Mouse (Mus musculus) midbrain, embryonic 14.5 days (tissue): ENCODE data around the gene Prrc2a. TPM values are rescaled to one million over a fixed set of nuclear protein-coding genes. Genes with fewer than 3 reads are reported as not detected.

ENCODE experiments used
- ATAC-seq: fragments of 200-750 bp; cut with Nextera tagmentation; 2 replicates; pipeline ENCODE4 v1.8.0; 2017; ENCODE audit warnings: moderate number of reproducible peaks, moderate library complexity; ENCODE audit not compliant: low FRiP score, low TSS enrichment
- DNase-seq: peaks from one replicate; pipeline ENCODE4 v3.0.0-alpha.2; 2015
- H3K27ac ChIP-seq: fragments of 300-500 bp; sonication (generic); replicated peaks from 2 replicates; pipeline ENCODE4 v1.5.1; 2014; ENCODE audit warnings: mild to moderate bottlenecking, low read depth, low read length, moderate library complexity
- H3K27me3 ChIP-seq: fragments of 300-500 bp; sonication (generic); 2 replicates; pipeline ENCODE4 v1.6.1; 2014; ENCODE audit warnings: low read length, control low read depth, mixed read lengths; ENCODE audit not compliant: control insufficient read depth, insufficient read depth
- H3K36me3 ChIP-seq: fragments of 300-500 bp; sonication (generic); 2 replicates; pipeline ENCODE4 v1.6.1; 2014; ENCODE audit warnings: low read length, control low read depth; ENCODE audit not compliant: control insufficient read depth, insufficient read depth
- H3K4me1 ChIP-seq: fragments of 300-500 bp; sonication (generic); 2 replicates; pipeline ENCODE4 v1.6.1; 2014; ENCODE audit warnings: mild to moderate bottlenecking, antibody characterized with exemption, low read length, control low read depth; ENCODE audit not compliant: control insufficient read depth, insufficient read depth
- H3K4me2 ChIP-seq: fragments of 300-500 bp; sonication (generic); 2 replicates; pipeline ENCODE4 v1.6.1; 2014; ENCODE audit warnings: mild to moderate bottlenecking, low read length, moderate library complexity
- H3K4me3 ChIP-seq: fragments of 300-500 bp; sonication (generic); replicated peaks from 2 replicates; pipeline ENCODE4 v1.5.1; 2014; ENCODE audit warnings: low read depth, low read length
- H3K9ac ChIP-seq: fragments of 300-500 bp; sonication (generic); replicated peaks from 2 replicates; pipeline ENCODE4 v1.6.1; 2014; ENCODE audit warnings: mild to moderate bottlenecking, low read length, moderate library complexity
- H3K9me3 ChIP-seq: fragments of 300-500 bp; sonication (generic); 2 replicates; pipeline ENCODE4 v1.6.1; 2016; ENCODE audit warnings: low read length, control low read depth, mixed read lengths; ENCODE audit not compliant: control insufficient read depth
- WGBS: fragments of 180-500 bp; shearing (Covaris S2); extraction: QIAGEN DNeasy Blood & Tissue Kit; methylation state at CpG from one replicate; pipeline ENCODE4 v1.1.7; 2014; 5-methylcytosine and 5-hydroxymethylcytosine counted together
- polyA plus RNA-seq: library from polyadenylated mRNA; unstranded; fragments of >200 nt; fragmentation: Nextera tagmentation; extraction: Ambion mirVana; gene quantifications from 2 replicates; pipeline ENCODE4 v1.2.1, GENCODE M21; 2014

The Prrc2a gene
- polyA plus RNA-seq, 1 experiment from 2014 or later = 194 TPM

- H3K27ac ChIP-seq = peak overlapping the region; percentile 45; the same call in 1 of the 2 replicates
- ATAC-seq = no peak; the same call in 1 of the 2 replicates
- no peaks in the 10 kb centered on the region for H3K36me3 ChIP-seq
- peak overlapping the region; percentile 28 for H3K4me3 ChIP-seq
- no peaks in the 10 kb centered on the region for H3K9me3 ChIP-seq
- H3K9ac ChIP-seq = peak overlapping the region; percentile 32; the same call in 1 of the 2 replicates
- H3K4me2 ChIP-seq = peak overlapping the region; percentile 47
- WGBS = 3% methylated on average over 18 of the region's 18 CpGs
- no peaks in the 10 kb centered on the region for H3K27me3 ChIP-seq
- peak; percentile 67 for DNase-seq
- H3K4me1 ChIP-seq = peaks cover 10% of the 10 kb centered on the region; the same call in 1 of the 2 replicates
Measured at GRCm38 (mm10) chr17:35185639-35186611, 21.2 kb upstream of the Prrc2a start.

- Histone ChIP-seq H3K36me3 (no peaks in the 10 kb centered on the region), H3K27me3 (no peaks in the 10 kb centered on the region), H3K9ac (no peak overlapping the region), H3K4me3 (no peak overlapping the region), H3K27ac (no peak overlapping the region), H3K9me3 (no peaks in the 10 kb centered on the region), H3K4me2 (no peak overlapping the region), H3K4me1 (no peaks in the 10 kb centered on the region)
- 86% methylated on average over 5 of the region's 5 CpGs for WGBS
- ATAC-seq = no peak
- no peak for DNase-seq
Measured at GRCm38 (mm10) chr17:35180093-35180492, 15.4 kb upstream of the Prrc2a start.

GRCm38 (mm10) chr17:35178528-35178927 lies 13.8 kb upstream of the Prrc2a start:
- ATAC-seq = no peak
- no peak overlapping the region for H3K27ac ChIP-seq
- no peak overlapping the region for H3K4me3 ChIP-seq
- H3K9ac ChIP-seq = no peak overlapping the region
- no peaks in the 10 kb centered on the region for H3K36me3 ChIP-seq
- H3K27me3 ChIP-seq = no peaks in the 10 kb centered on the region
- no peaks in the 10 kb centered on the region for H3K9me3 ChIP-seq
- no peak overlapping the region for H3K4me2 ChIP-seq
- H3K4me1 ChIP-seq = no peaks in the 10 kb centered on the region
- 22% methylated on average over 5 of the region's 5 CpGs for WGBS
- DNase-seq = peak; percentile 78

GRCm38 (mm10) chr17:35175968-35176367 lies 11.3 kb upstream of the Prrc2a start, which contains the start of gene Aif1:
Aif1 (minus strand) TSS chr17:35176068.
- ATAC-seq (no peak), DNase-seq (no peak)
- no peaks in the 10 kb centered on the region for H3K9me3 ChIP-seq
- WGBS = 28% methylated on average over 2 of the region's 2 CpGs
- H3K27me3 ChIP-seq = no peaks in the 10 kb centered on the region
- H3K9ac ChIP-seq = no peak within 1 kb of the TSS
- H3K4me1 ChIP-seq = no peaks in the 10 kb centered on the region
- no peak within 1 kb of the TSS for H3K4me2 ChIP-seq
- no peak within 1 kb of the TSS for H3K27ac ChIP-seq
- H3K36me3 ChIP-seq = no peaks in the 10 kb centered on the region
- no peak within 1 kb of the TSS for H3K4me3 ChIP-seq

GRCm38 (mm10) chr17:35175382-35175781 lies 10.7 kb upstream of the Prrc2a start:
- H3K9ac ChIP-seq = no peak overlapping the region
- no peaks in the 10 kb centered on the region for H3K9me3 ChIP-seq
- H3K4me2 ChIP-seq = no peak overlapping the region
- WGBS = 59% methylated on average over 6 of the region's 6 CpGs
- DNase-seq (no peak), ATAC-seq (no peak)
- H3K27ac ChIP-seq = no peak overlapping the region
- H3K36me3 ChIP-seq = no peaks in the 10 kb centered on the region
- no peaks in the 10 kb centered on the region for H3K4me1 ChIP-seq
- H3K27me3 ChIP-seq = no peaks in the 10 kb centered on the region
- H3K4me3 ChIP-seq = no peak overlapping the region

GRCm38 (mm10) chr17:35174201-35174977 lies 9.7 kb upstream of the Prrc2a start:
- no peaks in the 10 kb centered on the region for H3K9me3 ChIP-seq
- 84% methylated on average over 8 of the region's 8 CpGs for WGBS
- H3K4me3 ChIP-seq = no peak overlapping the region
- no peak overlapping the region for H3K9ac ChIP-seq
- H3K27me3 ChIP-seq = no peaks in the 10 kb centered on the region
- DNase-seq (no peak), ATAC-seq (no peak)
- no peak overlapping the region for H3K27ac ChIP-seq
- H3K36me3 ChIP-seq = no peaks in the 10 kb centered on the region
- H3K4me2 ChIP-seq = no peak overlapping the region
- no peaks in the 10 kb centered on the region for H3K4me1 ChIP-seq

GRCm38 (mm10) chr17:35173329-35173728 lies 8.6 kb upstream of the Prrc2a start:
- H3K36me3 ChIP-seq = no peaks in the 10 kb centered on the region

GRCm38 (mm10) chr17:35172445-35173234 lies 7.9 kb upstream of the Prrc2a start:
- no peaks in the 10 kb centered on the region for H3K9me3 ChIP-seq
- no peaks in the 10 kb centered on the region for H3K4me1 ChIP-seq
- ATAC-seq (no peak), DNase-seq (no peak)
- H3K27me3 ChIP-seq = no peaks in the 10 kb centered on the region
- H3K27ac ChIP-seq = no peak overlapping the region
- H3K9ac ChIP-seq = 0 out of 2 replicates have a peak overlapping the region, but pooled peaks have one; percentile 9
- no peak overlapping the region for H3K4me2 ChIP-seq
- H3K4me3 ChIP-seq = no peak overlapping the region
- 70% methylated on average over 11 of the region's 11 CpGs for WGBS
- no peaks in the 10 kb centered on the region for H3K36me3 ChIP-seq

More at GRCm38 (mm10) chr17:35173329-35173728, 8.6 kb upstream of the Prrc2a start:
- Histone ChIP-seq H3K9me3 (no peaks in the 10 kb centered on the region), H3K4me3 (no peak overlapping the region), H3K9ac (0 out of 2 replicates have a peak overlapping the region, but pooled peaks have one; percentile 9), H3K27ac (no peak overlapping the region), H3K4me1 (no peaks in the 10 kb centered on the region), H3K27me3 (no peaks in the 10 kb centered on the region), H3K4me2 (no peak overlapping the region)
- DNase-seq (no peak), ATAC-seq (no peak)
- 63% methylated on average over 3 of the region's 3 CpGs for WGBS
